Mouse (Mus musculus) CH12.LX (cell line): Measurements from ENCODE around the gene Tbl1xr1.

ENCODE experiments used
- BHLHE40 ChIP-seq: IDR thresholded peaks from 2 replicates; pipeline ENCODE4 v1.6.1; 2011; ENCODE audit warnings: mild to moderate bottlenecking, low read depth, low read length, improper control_type of control experiment
- CHD2 ChIP-seq: IDR thresholded peaks from 2 replicates; pipeline ENCODE4 v1.6.1; 2011; ENCODE audit warnings: low read length, improper control_type of control experiment
- CTCF ChIP-seq, 2 experiments: IDR thresholded peaks in 1 of 2; conservative IDR thresholded peaks in 1 of 2; 2 replicates each; pipeline ENCODE4 v1.5.1; 2011 to 2012; ENCODE audit warnings: low read depth in 2 of 2, low read length in 2 of 2, improper control_type of control experiment in 1 of 2, inconsistent platforms in 1 of 2, mild to moderate bottlenecking in 1 of 2, moderate library complexity in 1 of 2
- E2F4 ChIP-seq: IDR thresholded peaks from 2 replicates; pipeline ENCODE4 v1.6.1; 2011; ENCODE audit warnings: low read depth, low read length, improper control_type of control experiment; ENCODE audit not compliant: insufficient replicate concordance
- ELF1 ChIP-seq: IDR thresholded peaks from 2 replicates; pipeline ENCODE4 v1.6.1; 2014; ENCODE audit warnings: low read depth, mild to moderate bottlenecking, inconsistent platforms, low read length, improper control_type of control experiment
- MAZ ChIP-seq: IDR thresholded peaks from 2 replicates; pipeline ENCODE4 v1.6.1; 2012; ENCODE audit warnings: low read depth, mild to moderate bottlenecking, inconsistent platforms, low read length, improper control_type of control experiment, moderate library complexity
- MEF2A ChIP-seq: IDR thresholded peaks from 2 replicates; pipeline ENCODE4 v1.6.1; 2014; ENCODE audit warnings: low read depth, mild to moderate bottlenecking, inconsistent platforms, low read length, improper control_type of control experiment, borderline replicate concordance
- POLR2A ChIP-seq: IDR thresholded peaks from 2 replicates; pipeline ENCODE4 v1.6.1; 2011; ENCODE audit warnings: low read depth, mild to moderate bottlenecking, improper control_type of control experiment, low read length
- TCF12 ChIP-seq: IDR thresholded peaks from 2 replicates; pipeline ENCODE4 v1.6.1; 2014; ENCODE audit warnings: low read depth, mild to moderate bottlenecking, inconsistent platforms, low read length, improper control_type of control experiment
- USF1 ChIP-seq: IDR thresholded peaks from 2 replicates; pipeline ENCODE4 v1.6.1; 2014; ENCODE audit warnings: low read depth, mild to moderate bottlenecking, inconsistent platforms, low read length, improper control_type of control experiment
- USF2 ChIP-seq: conservative IDR thresholded peaks from 2 replicates; pipeline ENCODE4 v1.6.1; 2011; ENCODE audit warnings: low read depth, low read length, improper control_type of control experiment

- no peak for TF ChIP-seq USF1
- TF ChIP-seq E2F4, result no peak
- TF ChIP-seq ELF1, result no peak
- no peak for TF ChIP-seq MEF2A
- no peak for TF ChIP-seq BHLHE40
- no peak for TF ChIP-seq CHD2
- no peak for TF ChIP-seq CTCF (conservative IDR thresholded peaks at IDR 0.05 in 1 of 2, IDR thresholded peaks at IDR 0.05 in 1 of 2; ENCODE audit: low read depth in 2 of 2, low read length in 2 of 2)
- TF ChIP-seq USF2, result no peak
- no peak for TF ChIP-seq MAZ
- TF ChIP-seq TCF12, result no peak
- TF ChIP-seq POLR2A, result no peak
Measured at GRCm38 (mm10) chr3:22150872-22151530, 74.5 kb downstream of the Tbl1xr1 start.
